Mouse (Mus musculus): ENCODE data around the gene Synpo2. TPM values are rescaled to one million over a fixed set of nuclear protein-coding genes. Genes with fewer than 3 reads are reported as not detected.

Synpo2 gene
- polyA plus RNA-seq, 1 experiment from 2014 or later = 1.1 TPM

DNA sequence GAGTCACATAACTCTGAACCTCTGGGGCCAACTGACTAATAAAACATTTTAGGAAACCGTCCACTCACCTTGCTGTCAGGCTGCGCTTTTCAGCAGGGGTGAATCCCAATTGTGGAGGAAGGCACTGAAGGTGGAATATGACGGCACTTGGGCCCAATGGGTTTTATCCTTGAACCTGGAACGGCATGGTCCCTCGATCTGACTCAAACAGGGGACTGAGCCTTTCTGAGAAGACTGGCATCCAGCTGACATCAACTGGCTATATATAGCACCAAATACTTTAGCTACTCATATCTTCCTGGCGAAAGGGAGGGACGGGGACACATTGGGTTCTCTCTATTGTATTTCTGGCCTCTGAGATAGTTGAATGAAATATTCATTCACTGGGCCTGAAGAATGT is 201.2 kb downstream of the Synpo2 start, which contains the start of gene Myoz2:
Gene Myoz2 (minus strand): TSS at position 264 of the 400 bp plus-strand sequence.
- Histone ChIP-seq H3K4me3 (replicated peaks; ENCODE audit: low read depth, low read length) (no peak within 1 kb of the TSS), H3K9me3 (ENCODE audit: control insufficient read depth, low read length) (no peaks in the 10 kb centered on the region), H3K27me3 (ENCODE audit: control insufficient read depth, insufficient read depth, low read length) (no peaks in the 10 kb centered on the region)

GRCm38 (mm10) chr3:123033804-123034203 is 202.1 kb downstream of the Synpo2 start:
- H3K9ac ChIP-seq (replicated peaks; ENCODE audit: low read length) = no peak overlapping the region
- H3K27ac ChIP-seq (replicated peaks; ENCODE audit: low read depth, low read length) = no peak overlapping the region
- H3K36me3 ChIP-seq (ENCODE audit: control insufficient read depth, insufficient read depth, low read length) = no peaks in the 10 kb centered on the region
- whole genome bisulfite sequencing = 58% methylated on average over 8 of the region's 8 CpGs
- no peaks in the 10 kb centered on the region for H3K9me3 ChIP-seq (ENCODE audit: control insufficient read depth, low read length)
- H3K4me2 ChIP-seq (ENCODE audit: low read length) = no peak overlapping the region
- no peaks in the 10 kb centered on the region for H3K27me3 ChIP-seq (ENCODE audit: control insufficient read depth, insufficient read depth, low read length)
- no peaks in the 10 kb centered on the region for H3K4me1 ChIP-seq (ENCODE audit: control insufficient read depth, insufficient read depth, low read length)
- ATAC-seq (ENCODE audit: low FRiP score, low TSS enrichment) = no peak
- no peak overlapping the region for H3K4me3 ChIP-seq (replicated peaks; ENCODE audit: low read depth, low read length)
- DNase-seq = no peak

More for the DNA sequence above, 201.2 kb downstream of the Synpo2 start, which contains the start of gene Myoz2:
- Histone ChIP-seq H3K27ac (replicated peaks; ENCODE audit: low read depth, low read length) (no peak within 1 kb of the TSS), H3K36me3 (ENCODE audit: control insufficient read depth, insufficient read depth, low read length) (no peaks in the 10 kb centered on the region), H3K4me1 (ENCODE audit: control insufficient read depth, insufficient read depth, low read length) (no peaks in the 10 kb centered on the region), H3K9ac (replicated peaks; ENCODE audit: low read length) (no peak within 1 kb of the TSS), H3K4me2 (ENCODE audit: low read length) (no peak within 1 kb of the TSS)
- ATAC-seq (ENCODE audit: low FRiP score, low TSS enrichment) (no peak), DNase-seq (no peak)
- 95% methylated on average over 7 of the region's 7 CpGs for WGBS

Other genes with a start within 250 kb of the Synpo2 start
- not detected in 2 replicates for gene Myoz2, start 201.1 kb downstream of the Synpo2 start, polyA plus RNA-seq (2014; fragmentation: Nextera tagmentation; extraction: Ambion mirVana)
- gene Sec24d, start 31.3 kb upstream of the Synpo2 start, polyA plus RNA-seq (2014; fragmentation: Nextera tagmentation; extraction: Ambion mirVana) = 7.2 and 12.0 TPM in 2 replicates
- gene Mettl14, start 150.0 kb upstream of the Synpo2 start, polyA plus RNA-seq (2014; fragmentation: Nextera tagmentation; extraction: Ambion mirVana) = 14.6 and 20.4 TPM in 2 replicates
- 9.1 and 9.3 TPM in 2 replicates for gene Prss12, start 210.8 kb upstream of the Synpo2 start, polyA plus RNA-seq (2014; fragmentation: Nextera tagmentation; extraction: Ambion mirVana)